Mouse (Mus musculus) bone marrow, adult 2 months (tissue): ENCODE measurements around the gene Rdh16. TPM values are rescaled to one million over a fixed set of nuclear protein-coding genes. Genes with fewer than 3 reads are reported as not detected.
"Not testable (repeated sequence)": the region's sequence is repeated elsewhere in the genome, so short reads cannot be mapped to it uniquely, and the experiment has no call there.

ENCODE experiments used
- H3K27ac ChIP-seq: fragments of 200-500 bp; 2 replicates; pipeline ENCODE4 v1.5.1; 2012; ENCODE audit warnings: low read depth, mild to moderate bottlenecking, control low read depth, inconsistent platforms, low read length; ENCODE audit not compliant: control insufficient read depth, poor library complexity, insufficient read depth
- H3K4me1 ChIP-seq: fragments of 200-500 bp; 2 replicates; pipeline ENCODE4 v1.6.1; 2011; ENCODE audit warnings: low read length; ENCODE audit not compliant: control insufficient read depth, insufficient read depth
- H3K4me3 ChIP-seq: fragments of 200-500 bp; replicated peaks from 2 replicates; pipeline ENCODE3; 2011; ENCODE audit warnings: mild to moderate bottlenecking, low read depth, low read length, control low read depth; ENCODE audit not compliant: control insufficient read depth
- CTCF ChIP-seq: fragments of 200-500 bp; IDR thresholded peaks from 2 replicates; pipeline ENCODE4 v1.5.1; 2011; ENCODE audit warnings: low read length, control low read depth; ENCODE audit not compliant: control insufficient read depth, insufficient read depth
- POLR2A ChIP-seq: fragments of 200-500 bp; IDR thresholded peaks from 2 replicates; pipeline ENCODE4 v1.6.1; 2011; ENCODE audit warnings: low read depth, mild to moderate bottlenecking, control low read depth, low read length, borderline replicate concordance; ENCODE audit not compliant: control insufficient read depth
- WGBS: fragments of 180-500 bp; shearing (Covaris S2); methylation state at CpG from one replicate; pipeline ENCODE4 v1.1.7; 2018; 5-methylcytosine and 5-hydroxymethylcytosine counted together
- polyA plus RNA-seq: library from polyadenylated mRNA; stranded (reverse); fragments of >200 nt; gene quantifications from 2 replicates; pipeline ENCODE4 v1.2.4, GENCODE M21; 2011; ENCODE audit warnings: low replicate concordance; ENCODE audit not compliant: missing spikeins, insufficient read depth, insufficient read length

Rdh16 gene
- polyA plus RNA-seq, 1 experiment, result 0.62 TPM

DNA sequence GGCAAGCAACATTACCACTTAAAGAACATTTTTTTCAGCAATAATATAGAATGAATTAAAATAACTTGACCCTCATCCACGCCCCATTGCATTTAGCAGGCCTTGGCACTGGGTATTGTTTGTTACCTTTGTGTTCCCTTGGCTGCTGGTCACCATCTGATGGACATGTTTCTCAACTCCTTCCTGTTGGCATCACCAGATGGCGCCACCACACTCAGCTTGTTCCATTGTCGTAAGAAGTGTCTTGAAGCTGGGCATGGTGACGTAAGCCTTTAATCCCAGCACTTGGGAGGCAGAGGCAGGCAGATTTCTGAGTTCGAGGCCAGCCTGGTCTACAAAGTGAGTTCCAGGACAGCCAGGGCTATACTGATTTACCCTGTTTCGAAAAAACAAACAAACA lies 24.4 kb downstream of the Rdh16 start:
- WGBS, result 54% methylated on average over 6 of the region's 6 CpGs
- H3K27ac ChIP-seq, result no peak overlapping the region
- H3K4me1 ChIP-seq, result no peaks in the 10 kb centered on the region; the same call in 1 of the 2 replicates
- H3K4me3 ChIP-seq, result no peak overlapping the region
- TF ChIP-seq POLR2A (no peak), CTCF (peak; percentile 36)

DNA sequence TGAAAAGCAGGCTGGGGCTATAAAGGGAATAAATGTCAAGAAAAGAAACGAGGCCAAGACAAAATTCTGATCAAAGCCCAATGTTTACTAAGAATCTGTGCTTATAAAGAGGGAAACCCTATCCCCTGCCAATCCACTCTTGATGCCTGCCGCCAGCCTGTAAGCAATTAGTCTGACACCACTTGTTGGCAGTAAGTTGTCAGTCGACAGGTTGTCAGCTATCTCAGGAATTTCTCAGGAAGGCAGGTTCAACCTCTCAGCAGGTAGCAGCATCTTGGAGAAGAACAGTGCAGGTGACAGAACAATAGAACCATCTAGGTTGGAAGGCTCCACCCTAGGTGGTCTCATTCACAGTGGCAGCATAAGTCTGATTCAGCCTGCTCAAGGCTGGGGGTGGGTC lies 28.2 kb downstream of the Rdh16 start:
- Histone ChIP-seq H3K4me1 (no peaks in the 10 kb centered on the region; the same call in 1 of the 2 replicates), H3K27ac (no peak overlapping the region), H3K4me3 (no peak overlapping the region)
- no peak for TF ChIP-seq CTCF
- TF ChIP-seq POLR2A, result no peak
- 80% methylated on average over 3 of the region's 3 CpGs for WGBS

DNA sequence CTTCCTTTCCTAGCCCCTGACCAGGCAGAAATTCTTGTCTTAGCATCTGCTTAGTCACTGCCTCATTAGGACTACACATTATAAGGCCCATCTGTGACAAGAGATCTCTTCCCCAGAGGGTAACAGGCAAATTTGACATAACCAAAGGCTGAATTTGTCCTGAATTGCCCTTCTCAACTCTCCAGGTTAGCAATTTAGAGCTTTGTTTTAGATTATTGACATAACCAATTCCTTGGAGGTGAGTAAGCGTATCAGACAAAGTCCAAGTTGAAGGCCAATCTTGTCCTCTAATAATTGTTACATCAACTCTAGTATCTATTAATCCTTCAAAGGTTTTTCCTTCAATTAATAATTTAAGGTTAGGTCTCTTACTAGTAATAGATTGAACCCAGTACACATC lies 33.2 kb downstream of the Rdh16 start:
- WGBS, result 90% methylated on average over 1 of the region's 1 CpGs
- not testable (repeated sequence) for H3K4me1 ChIP-seq, H3K4me3 ChIP-seq, H3K27ac ChIP-seq

DNA sequence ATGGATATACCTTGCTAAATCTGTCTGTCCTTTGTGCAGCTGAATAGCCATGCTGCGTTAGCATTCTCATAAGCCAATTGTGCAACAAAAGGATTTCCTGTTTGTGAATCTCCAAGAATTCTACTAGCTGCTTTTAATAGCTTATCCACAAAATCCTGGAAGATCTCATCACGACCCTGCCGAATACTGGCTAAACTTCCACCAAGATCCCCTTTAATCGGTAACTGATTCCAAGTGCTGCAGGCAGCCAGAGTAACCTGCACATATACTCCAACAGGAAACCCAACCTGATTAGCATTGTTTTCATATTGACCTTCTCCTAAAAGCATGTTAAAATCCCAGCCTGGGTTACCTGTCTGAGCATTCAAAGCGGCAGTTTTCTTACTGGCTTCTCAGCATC lies 34.3 kb downstream of the Rdh16 start:
- Histone ChIP-seq H3K4me1 (no peaks in the 10 kb centered on the region), H3K4me3 (no peak overlapping the region), H3K27ac (no peak overlapping the region)
- TF ChIP-seq POLR2A (no peak), CTCF (no peak)
- WGBS, result 74% methylated on average over 5 of the region's 5 CpGs

DNA sequence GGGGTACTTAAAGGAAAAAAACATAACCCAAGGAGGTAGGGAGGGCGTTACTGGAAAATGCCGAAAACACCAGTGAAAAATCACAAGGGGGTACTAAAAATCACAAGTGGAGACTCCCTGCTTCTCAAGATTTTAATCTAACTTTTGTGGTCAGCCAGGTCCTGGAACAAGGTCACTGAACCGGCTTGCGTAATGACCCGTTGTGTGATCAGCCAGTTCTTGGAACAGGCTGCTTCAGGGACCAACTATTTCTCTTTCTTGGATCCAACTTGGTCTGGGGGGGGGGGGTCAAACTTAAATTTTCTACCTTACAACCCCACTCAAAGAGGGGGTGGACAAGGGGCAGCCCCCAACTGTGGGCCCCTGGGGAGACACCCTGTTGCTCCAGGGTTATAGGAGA lies 36.8 kb downstream of the Rdh16 start:
- 70% methylated on average over 5 of the region's 5 CpGs for WGBS
- H3K4me3 ChIP-seq, H3K27ac ChIP-seq, H3K4me1 ChIP-seq: not testable (repeated sequence)

DNA sequence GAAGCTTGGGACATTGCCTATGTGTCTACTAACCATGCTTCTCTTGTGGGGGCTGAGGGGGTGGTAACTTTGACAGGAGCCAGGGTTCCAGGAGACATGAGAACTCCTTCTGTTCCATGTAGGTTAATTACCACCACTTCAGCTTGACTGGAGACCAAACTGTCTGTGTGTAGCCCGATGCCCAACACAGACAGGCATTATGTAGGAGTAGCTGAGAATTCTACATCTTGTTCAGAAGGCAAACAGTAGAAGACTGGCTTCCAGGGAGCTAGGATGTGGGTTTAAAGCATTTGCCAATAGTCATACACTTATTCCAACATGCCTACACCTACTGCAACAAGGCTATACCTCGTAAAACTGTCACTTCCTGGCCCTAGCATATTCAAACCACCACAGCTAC lies 37.6 kb downstream of the Rdh16 start:
- 73% methylated on average over 2 of the region's 2 CpGs for WGBS

DNA sequence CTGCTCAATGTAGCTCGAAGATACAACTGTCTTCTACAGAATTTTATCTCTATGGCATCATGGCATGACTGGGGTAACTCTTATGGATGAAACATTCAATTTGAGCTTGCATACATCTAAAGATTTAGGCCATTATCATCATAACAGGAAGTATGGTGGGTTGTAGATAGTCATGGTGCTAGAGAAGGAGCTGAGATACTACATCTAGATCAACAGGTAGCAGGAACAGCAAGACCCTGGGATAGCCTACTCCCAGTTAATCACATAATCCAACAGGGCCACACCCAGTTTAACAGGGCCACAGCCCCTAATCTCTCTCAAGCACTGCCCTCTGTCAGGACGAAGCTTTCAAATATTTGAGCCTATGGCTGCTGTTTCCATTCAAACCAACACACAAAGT lies 39.8 kb downstream of the Rdh16 start:
- Histone ChIP-seq H3K4me1 (no peaks in the 10 kb centered on the region), H3K4me3 (no peak overlapping the region), H3K27ac (no peak overlapping the region)
- TF ChIP-seq CTCF (no peak), POLR2A (no peak)
- 58% methylated on average over 2 of the region's 2 CpGs for WGBS

More for the DNA sequence above, 37.6 kb downstream of the Rdh16 start:
- Histone ChIP-seq H3K4me3 (no peak overlapping the region), H3K4me1 (no peaks in the 10 kb centered on the region), H3K27ac (no peak overlapping the region)
- no peak for TF ChIP-seq POLR2A
- TF ChIP-seq CTCF, result no peak

DNA sequence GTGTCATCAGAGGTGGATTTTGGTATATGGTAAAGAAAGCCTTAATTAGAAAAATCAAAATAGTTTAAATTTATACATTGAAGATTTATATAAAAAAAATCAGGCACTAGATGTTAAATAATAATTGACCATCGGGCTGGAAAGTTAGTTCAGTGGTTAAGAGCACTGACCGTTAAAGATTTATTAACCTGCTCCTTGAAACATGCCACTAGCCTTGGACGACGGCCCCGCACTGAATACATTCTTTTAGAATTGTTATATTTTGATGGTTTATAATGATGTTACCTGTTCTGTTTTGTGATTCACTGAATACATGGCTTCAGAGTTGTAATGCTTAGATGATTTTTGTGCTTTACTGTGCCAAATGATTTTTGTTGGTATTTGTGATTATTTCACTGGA lies 45.0 kb downstream of the Rdh16 start:
- 85% methylated on average over 5 of the region's 5 CpGs for WGBS
- not testable (repeated sequence) for H3K4me3 ChIP-seq, H3K4me1 ChIP-seq, H3K27ac ChIP-seq

DNA sequence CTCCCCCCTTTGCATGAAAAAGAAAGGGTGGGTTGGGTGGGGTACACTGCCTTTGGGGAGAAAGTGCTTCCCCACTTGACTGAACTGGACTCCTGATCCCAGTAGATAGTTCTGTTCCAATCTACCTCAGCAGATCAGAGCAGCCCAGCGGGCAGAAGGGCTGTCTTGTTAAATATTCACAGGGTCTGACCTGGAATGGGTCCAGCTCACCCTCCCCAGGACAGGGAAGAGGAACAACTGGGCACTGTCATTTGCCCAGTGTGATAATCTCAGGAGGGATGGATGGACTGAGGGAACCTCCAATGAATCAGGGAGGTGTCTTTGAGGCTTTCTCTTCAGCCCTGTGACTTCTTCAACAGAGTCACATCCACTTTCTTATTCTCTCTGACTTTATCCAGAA lies 47.1 kb downstream of the Rdh16 start:
- 89% methylated on average over 1 of the region's 1 CpGs for WGBS
- TF ChIP-seq CTCF, result no peak
- TF ChIP-seq POLR2A, result no peak
- no peaks in the 10 kb centered on the region for H3K4me1 ChIP-seq
- no peak overlapping the region for H3K4me3 ChIP-seq
- H3K27ac ChIP-seq, result no peak overlapping the region

DNA sequence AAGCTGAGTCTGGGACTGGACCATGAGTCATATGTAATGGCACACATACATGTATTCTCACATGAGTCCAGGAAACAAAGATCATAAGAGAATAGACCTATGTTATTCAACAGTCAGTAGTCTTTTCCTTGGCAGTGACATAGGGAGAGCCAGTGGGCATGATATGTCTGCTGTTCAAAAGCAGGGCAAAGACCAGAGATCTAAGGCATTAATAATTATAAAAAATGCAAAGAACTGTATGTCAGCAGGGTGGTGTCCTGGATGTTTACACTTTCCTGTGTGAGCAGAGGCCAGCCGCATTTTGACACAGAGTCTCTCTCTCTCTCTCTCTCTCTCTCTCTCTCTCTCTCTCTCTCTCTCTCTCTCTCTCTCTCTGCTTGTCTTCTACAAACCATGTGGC lies 48.7 kb downstream of the Rdh16 start, which contains the start of gene Rdh19:
Gene Rdh19 (plus strand): TSS at position 301 of the 400 bp plus-strand sequence.
- TF ChIP-seq POLR2A, result no peak
- TF ChIP-seq CTCF, result no peak
- Histone ChIP-seq H3K27ac (no peak within 1 kb of the TSS), H3K4me3 (no peak within 1 kb of the TSS), H3K4me1 (no peaks in the 10 kb centered on the region)
- WGBS, result 92% methylated on average over 1 of the region's 1 CpGs
